Mouse (Mus musculus): ENCODE measurements around the gene Nsmce4a. TPM values are rescaled to one million over a fixed set of nuclear protein-coding genes. Genes with fewer than 3 reads are reported as not detected.

The Nsmce4a gene
- polyA plus RNA-seq, 1 experiment from 2014 or later: 138 TPM

DNA sequence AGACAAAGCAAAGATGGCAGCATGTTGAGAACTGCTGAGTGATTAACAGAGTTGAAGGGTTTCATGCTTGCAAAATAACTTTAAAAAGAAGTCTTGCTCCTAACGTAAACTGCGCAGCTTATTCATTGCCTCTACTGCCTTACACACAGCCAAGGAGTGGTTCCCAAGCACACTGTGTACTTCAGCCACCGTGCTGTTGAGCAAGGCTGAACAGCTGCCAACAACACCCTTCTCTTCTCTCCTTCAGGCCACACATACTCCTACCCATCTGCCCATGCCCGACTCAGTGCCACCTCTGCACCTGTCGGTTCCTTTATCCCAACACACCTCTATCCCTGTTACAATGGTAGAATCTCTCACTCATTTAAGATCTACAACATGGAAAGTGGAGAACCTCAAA lies 69.9 kb downstream of the Nsmce4a start:
- no peak for ATAC-seq (ENCODE audit: insufficient number of reproducible peaks, low FRiP score)
- Histone ChIP-seq H3K27ac (ENCODE audit: poor library complexity, severe bottlenecking) (no peak overlapping the region), H3K9me3 (replicated peaks) (no peaks in the 10 kb centered on the region), H3K4me1 (replicated peaks) (no peaks in the 10 kb centered on the region), H3K4me2 (no peak overlapping the region), H3K9ac (no peak overlapping the region), H3K4me3 (no peak overlapping the region), H3K36me3 (peaks cover 66% of the 10 kb centered on the region), H3K27me3 (replicated peaks) (no peaks in the 10 kb centered on the region)
- 95% methylated on average over 5 of the region's 5 CpGs for WGBS

DNA sequence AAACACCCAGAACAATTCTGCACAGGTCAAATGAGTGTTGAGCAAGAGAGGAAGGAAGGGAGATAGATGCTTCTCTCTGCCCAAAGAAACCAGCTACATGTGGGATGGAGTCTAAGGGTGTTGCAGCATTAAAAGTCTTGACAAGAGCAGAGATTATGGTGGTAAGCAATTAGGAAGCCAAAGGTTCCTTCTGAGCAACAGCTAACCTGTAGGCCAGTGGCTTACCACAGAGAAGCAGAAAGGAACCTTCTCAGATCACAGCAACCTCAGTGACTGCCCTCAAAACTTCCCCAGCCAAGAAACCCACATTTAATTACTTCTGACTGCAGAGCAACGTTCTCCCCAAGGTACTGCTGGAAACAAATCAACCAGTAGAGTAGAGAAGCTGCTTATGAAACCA lies 71.4 kb downstream of the Nsmce4a start:
- H3K4me1 ChIP-seq (replicated peaks): peaks cover 4% of the 10 kb centered on the region; the same call in 1 of the 2 replicates
- H3K27me3 ChIP-seq (replicated peaks): no peaks in the 10 kb centered on the region
- no peak overlapping the region for H3K27ac ChIP-seq (ENCODE audit: poor library complexity, severe bottlenecking)
- H3K4me2 ChIP-seq: no peak overlapping the region
- no peak overlapping the region for H3K9ac ChIP-seq
- WGBS: 93% methylated on average over 1 of the region's 1 CpGs
- H3K36me3 ChIP-seq: peaks cover 54% of the 10 kb centered on the region
- H3K9me3 ChIP-seq (replicated peaks): no peaks in the 10 kb centered on the region
- no peak for ATAC-seq (ENCODE audit: insufficient number of reproducible peaks, low FRiP score)
- H3K4me3 ChIP-seq: no peak overlapping the region

DNA sequence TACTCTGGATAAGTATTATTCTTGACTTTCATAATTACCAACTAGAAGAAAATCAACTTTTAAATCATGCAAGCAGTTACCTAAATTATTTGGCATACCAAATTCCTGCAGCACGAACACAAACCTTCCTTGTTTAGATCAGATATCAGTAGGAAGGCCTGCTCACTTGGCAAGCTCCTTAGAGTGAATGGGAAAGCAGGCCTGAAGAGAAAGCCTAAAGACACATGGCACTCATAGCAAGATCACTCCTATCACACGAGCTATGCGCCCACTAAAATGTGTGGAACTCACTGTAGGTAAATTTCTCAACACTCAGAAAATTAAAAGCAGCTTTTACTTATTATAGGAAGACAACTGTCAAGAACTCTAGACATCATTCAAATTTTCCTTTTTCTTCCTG lies 79.6 kb downstream of the Nsmce4a start:
- Histone ChIP-seq H3K4me2 (no peak overlapping the region), H3K36me3 (peaks cover 15% of the 10 kb centered on the region), H3K27me3 (replicated peaks) (no peaks in the 10 kb centered on the region), H3K9me3 (replicated peaks) (no peaks in the 10 kb centered on the region), H3K4me1 (replicated peaks) (peaks cover 4% of the 10 kb centered on the region; the same call in 1 of the 2 replicates), H3K27ac (ENCODE audit: poor library complexity, severe bottlenecking) (no peak overlapping the region), H3K4me3 (no peak overlapping the region), H3K9ac (no peak overlapping the region)
- ATAC-seq (ENCODE audit: insufficient number of reproducible peaks, low FRiP score): no peak
- WGBS: 77% methylated on average over 3 of the region's 3 CpGs

DNA sequence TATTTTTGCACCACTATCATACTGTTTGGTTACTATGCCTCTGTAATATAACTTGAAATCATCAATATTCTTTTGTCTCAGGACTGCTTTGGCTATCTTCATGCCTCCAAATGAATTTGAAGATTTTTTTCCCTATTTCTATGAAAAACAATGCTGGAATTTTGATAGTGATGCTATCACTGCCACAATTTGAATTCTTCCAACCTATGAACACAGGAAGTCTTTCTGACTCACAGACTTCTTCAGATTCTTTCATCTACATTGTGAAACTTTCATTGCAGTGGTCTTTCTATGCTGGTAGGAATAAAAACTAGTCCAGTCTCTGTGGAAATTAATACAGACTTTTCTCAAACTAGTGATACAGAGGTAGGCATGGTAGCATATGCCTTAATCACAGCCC lies 80.9 kb downstream of the Nsmce4a start:
- no peak overlapping the region for H3K27ac ChIP-seq (ENCODE audit: poor library complexity, severe bottlenecking)
- H3K9ac ChIP-seq: no peak overlapping the region
- no peaks in the 10 kb centered on the region for H3K27me3 ChIP-seq (replicated peaks)
- H3K36me3 ChIP-seq: peaks cover 23% of the 10 kb centered on the region
- H3K9me3 ChIP-seq (replicated peaks): 0 out of 2 replicates have a peak, but pooled peaks cover 2% of the 10 kb centered on the region
- no peaks in the 10 kb centered on the region for H3K4me1 ChIP-seq (replicated peaks)
- no peak for ATAC-seq (ENCODE audit: insufficient number of reproducible peaks, low FRiP score)
- H3K4me2 ChIP-seq: no peak overlapping the region
- H3K4me3 ChIP-seq: no peak overlapping the region

Other genes starting within 250 kb of the Nsmce4a start
- gene Ate1, start 52.7 kb downstream of the Nsmce4a start, polyA plus RNA-seq (2016; fragmentation: Nextera tagmentation; extraction: Ambion mirVana): 62.8 and 63.3 TPM in 2 replicates
- gene Tacc2, start 4.3 kb upstream of the Nsmce4a start, polyA plus RNA-seq (2016; fragmentation: Nextera tagmentation; extraction: Ambion mirVana): 53.7 and 58.6 TPM in 2 replicates
- gene Btbd16, start 201.0 kb upstream of the Nsmce4a start, polyA plus RNA-seq (2016; fragmentation: Nextera tagmentation; extraction: Ambion mirVana): 0.15 and 0.18 TPM in 2 replicates

All from heart, embryonic 12.5 days (tissue).